Mouse (Mus musculus) layer of hippocampus, adult 9-10 months (tissue): Measurements from ENCODE around the gene Pik3ip1.
A peak's percentile ranks its signal among the peaks of the same experiment; 100 is the strongest.

Experiments used
- DNase-seq: peaks from one replicate; pipeline ENCODE4 v3.0.0; 2022; ENCODE audit warnings: low spot score

Pik3ip1 gene

GRCm38 (mm10) chr11:3337173-3337955 lies 7.2 kb downstream of the Pik3ip1 start:
- DNase-seq = no peak

- no peak for DNase-seq
Observed at GRCm38 (mm10) chr11:3337961-3338360, 7.8 kb downstream of the Pik3ip1 start.

GRCm38 (mm10) chr11:3341476-3341875 lies 11.3 kb downstream of the Pik3ip1 start:
- DNase-seq = no peak

DNA sequence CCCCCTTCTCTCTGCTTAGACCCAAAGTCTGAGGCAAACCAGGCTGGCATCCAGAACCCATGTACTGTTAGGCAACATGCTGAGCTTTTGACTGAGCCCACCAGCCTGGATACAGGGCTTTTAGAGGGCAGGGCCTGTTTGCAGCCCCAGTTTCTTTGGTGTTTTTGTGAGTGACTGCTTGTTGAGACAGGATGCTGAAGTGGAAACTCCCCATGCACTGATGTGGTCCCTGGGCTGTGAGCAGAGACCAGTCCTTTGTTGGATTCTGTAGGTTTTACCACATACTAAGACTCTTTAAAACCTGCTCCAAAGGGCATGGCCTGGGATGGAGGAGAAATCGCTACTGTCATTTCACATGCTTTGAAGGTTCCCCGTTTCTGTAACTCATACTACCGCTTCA lies 14.7 kb downstream of the Pik3ip1 start:
- no peak for DNase-seq

GRCm38 (mm10) chr11:3346351-3346750 lies 16.1 kb downstream of the Pik3ip1 start:
- DNase-seq = no peak

DNA sequence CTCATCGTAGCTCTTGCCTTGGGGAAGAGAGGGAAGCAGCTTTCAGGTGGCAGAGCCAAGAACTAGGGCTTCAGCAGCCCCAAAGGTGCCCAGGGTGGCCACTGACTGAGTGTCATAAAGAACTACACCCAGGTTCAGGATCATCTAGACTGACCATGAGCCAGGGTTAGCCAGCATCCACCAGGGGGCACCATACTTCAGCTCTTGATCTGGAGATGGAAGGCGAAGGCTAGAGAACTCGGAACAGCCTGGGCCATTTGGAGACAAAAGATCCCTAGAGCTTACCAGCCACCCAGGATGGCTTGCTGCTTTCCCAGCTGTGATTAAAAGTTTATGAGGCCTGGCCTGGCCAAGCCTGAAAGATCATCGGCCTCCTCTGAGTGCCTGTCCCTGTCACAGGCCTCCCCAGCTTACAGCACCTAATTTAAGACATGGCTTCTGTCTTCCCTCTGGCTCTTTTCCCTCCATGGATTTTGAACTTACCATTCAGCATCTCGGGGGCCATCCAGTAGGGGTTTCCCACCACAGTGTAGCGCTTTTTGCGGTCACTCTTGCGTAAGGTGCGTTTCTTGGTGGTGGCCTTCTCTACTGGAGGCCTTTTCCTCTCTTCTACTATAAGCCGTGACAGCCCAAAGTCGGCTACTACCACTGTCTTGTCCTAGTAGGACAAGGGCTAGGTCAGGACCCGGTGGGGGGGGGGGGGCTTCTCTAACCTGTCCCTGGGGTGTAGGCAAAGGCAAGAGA lies 17.1 kb downstream of the Pik3ip1 start:
- DNase-seq = peak; percentile 81

GRCm38 (mm10) chr11:3347835-3348195 lies 17.6 kb downstream of the Pik3ip1 start:
- DNase-seq = no peak

- DNase-seq = no peak
Observed at GRCm38 (mm10) chr11:3348576-3349342, 18.6 kb downstream of the Pik3ip1 start.

- DNase-seq = no peak
Observed at GRCm38 (mm10) chr11:3349343-3349695, 19.1 kb downstream of the Pik3ip1 start.

DNA sequence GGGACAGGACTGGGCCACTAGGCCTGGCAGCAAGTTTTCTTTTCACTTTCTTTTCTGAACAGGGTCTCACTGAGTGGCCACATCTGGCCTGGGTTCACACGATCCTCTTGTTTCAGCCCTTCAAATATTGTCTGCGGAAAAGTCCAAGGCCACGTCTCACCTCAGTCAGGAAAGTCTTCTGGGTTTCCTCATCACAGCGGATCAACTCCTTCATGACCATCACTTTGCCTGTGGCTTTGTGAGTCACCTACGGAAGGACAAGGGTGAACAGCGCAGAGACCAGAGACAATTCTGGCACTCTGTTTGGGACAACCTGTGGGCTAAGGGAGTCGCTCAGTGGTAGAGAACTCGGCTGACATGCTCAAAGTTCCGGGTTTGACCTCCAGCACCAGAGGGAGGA lies 21.9 kb downstream of the Pik3ip1 start:
- DNase-seq = no peak

DNA sequence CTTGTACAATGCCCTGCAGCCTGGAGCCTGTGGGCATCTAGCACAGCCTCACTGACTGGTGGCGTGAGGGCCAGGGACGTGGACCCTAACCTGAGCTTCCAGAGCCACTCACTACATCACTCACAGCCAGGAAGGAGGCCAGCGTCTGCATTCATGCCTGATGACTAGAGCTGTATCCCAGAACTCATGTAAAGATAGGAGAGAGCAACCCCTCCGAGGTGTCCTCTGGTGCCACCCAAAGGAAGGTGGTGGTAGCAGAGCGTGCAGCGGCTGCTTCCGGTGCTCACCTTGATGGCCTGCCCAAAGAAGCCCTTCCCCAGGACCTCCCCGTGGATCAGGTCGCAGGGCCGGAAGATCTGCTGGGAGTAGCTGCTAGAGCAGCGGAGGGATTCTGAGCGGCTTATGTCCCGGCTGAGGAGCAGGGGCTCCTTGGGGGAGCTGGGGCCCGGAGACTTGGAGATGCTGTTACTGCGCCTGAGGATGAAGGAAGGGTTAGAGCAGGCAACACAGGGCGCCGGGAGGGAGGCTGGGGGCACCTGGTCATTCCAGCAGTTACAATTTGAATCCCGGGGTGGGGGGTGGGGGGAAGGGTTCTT lies 22.9 kb downstream of the Pik3ip1 start:
- DNase-seq = no peak

GRCm38 (mm10) chr11:3362854-3363253 lies 32.7 kb downstream of the Pik3ip1 start:
- no peak for DNase-seq

- DNase-seq = no peak
Observed at GRCm38 (mm10) chr11:3366411-3366810, 36.2 kb downstream of the Pik3ip1 start.

- DNase-seq = no peak
Observed at GRCm38 (mm10) chr11:3368983-3369382, 38.8 kb downstream of the Pik3ip1 start.

DNA sequence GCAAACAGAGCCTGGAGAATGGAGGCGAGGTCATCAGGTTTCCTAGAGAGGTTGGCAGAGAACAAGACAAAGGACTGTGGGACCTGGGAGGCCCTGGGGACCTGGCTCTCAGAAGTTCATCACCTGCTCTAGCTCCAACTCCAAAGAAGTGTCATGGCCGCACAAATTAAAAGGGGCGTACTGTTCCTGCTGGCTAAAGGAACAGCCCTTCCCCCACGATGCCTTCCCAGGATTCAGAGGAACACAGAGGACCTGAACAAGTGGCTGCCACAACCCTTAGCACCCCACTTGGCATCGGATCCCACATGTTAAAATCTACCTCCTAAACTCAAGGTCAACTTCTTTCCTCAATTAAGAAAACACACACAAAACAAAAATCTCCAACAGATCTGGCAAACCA lies 39.2 kb downstream of the Pik3ip1 start:
- DNase-seq = no peak

DNA sequence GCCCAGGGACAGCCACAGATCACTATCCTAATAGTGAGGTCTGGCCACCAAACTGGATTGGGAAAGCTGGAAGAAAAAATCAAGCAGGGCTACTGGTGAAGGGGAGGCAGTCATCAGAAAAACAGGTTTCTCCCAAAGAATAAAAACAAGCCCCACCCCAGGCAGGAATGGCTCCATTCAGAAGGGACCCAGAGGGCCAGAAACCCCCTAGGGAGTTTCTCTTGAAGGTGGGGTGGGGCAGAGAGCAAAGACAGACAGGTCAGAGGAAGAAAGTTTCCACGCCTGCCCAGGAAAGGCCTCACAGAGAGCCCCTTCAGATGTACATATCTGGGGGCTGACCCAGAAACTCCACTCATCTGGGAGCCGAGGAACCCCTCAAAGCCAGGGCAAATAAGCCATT lies 40.0 kb downstream of the Pik3ip1 start:
- no peak for DNase-seq

- peak; percentile 48 for DNase-seq
Observed at GRCm38 (mm10) chr11:3370928-3371598, 40.9 kb downstream of the Pik3ip1 start.

DNA sequence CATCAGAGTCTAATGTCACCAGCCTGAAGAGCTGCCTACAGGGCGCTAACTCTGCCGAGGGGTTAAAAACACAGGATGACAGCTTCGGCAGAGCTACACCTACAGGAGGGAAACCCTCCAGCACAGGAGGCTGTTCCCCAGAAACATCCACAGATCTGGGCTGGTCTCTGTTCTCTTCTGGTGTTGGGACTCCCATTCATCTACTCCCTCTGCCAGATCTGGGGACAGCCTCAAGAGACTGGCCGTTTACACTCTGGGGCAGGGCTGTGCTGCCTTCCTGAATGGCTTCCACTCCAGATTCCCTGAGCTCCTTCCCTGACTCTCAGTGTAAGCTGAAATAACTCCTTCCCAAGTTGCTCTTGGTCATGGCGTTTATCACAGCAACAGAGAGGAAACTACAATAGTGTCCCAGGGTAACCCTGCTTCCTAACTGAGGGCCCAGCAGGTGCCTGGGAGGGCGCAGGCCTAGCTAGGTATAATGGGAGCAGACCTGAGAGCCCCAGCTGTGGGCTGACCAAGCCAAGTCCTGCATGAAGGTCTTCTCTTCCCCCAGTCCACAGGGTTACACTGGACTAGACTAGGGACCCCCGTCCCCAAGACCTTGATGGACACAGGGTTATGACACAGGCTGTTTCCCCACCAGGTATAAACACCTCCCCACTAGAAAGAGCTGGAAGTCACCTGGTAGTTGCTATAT lies 41.5 kb downstream of the Pik3ip1 start:
- DNase-seq = no peak

GRCm38 (mm10) chr11:3373591-3374292 lies 43.5 kb downstream of the Pik3ip1 start:
- DNase-seq = no peak

DNA sequence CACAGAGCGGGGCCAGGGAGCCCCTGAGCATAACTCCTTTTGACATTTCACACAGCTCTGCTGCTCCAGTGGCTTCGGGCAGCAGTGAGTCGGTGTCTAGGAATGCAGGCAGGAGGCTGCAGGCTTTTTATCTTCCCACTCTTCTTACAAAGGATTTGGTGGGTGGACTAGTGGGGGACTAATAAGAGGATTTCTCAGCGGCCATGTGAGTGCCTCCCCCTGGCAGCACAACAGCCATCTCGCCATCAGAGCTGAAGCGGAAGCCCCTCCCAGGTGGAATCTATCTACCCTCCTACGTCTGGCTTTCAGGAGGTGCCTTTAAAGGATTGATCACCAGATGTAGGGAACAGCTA lies 44.1 kb downstream of the Pik3ip1 start:
- no peak for DNase-seq

DNA sequence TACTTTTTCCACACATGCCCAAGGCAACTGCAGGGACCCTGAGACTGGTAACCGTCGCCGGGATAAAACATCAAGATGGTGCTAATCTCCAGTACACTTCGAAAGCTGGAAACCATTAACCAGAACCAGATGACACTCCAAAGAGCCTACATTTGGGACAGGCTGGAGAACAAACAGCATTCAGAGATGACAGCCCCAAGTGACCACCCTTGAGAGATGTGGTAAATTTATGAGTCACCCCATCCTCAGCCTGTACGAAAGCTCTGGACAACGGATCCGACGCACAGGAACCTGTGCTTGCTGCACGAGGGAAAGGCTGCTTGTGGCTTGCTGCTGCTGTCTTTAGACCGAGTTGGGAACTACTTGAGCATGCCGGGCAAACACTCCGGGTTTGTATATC lies 44.5 kb downstream of the Pik3ip1 start:
- no peak for DNase-seq
